Mouse (Mus musculus) hindbrain, postnatal 0 days (tissue): ENCODE data around the gene Ppp1r3a. TPM values are rescaled to one million over a fixed set of nuclear protein-coding genes. Genes with fewer than 3 reads are reported as not detected.

ENCODE experiments used
- ATAC-seq: fragments of 200-750 bp; cut with Nextera tagmentation; 2 replicates; pipeline ENCODE4 v1.8.0; 2017; ENCODE audit warnings: mild to moderate bottlenecking, moderate TSS enrichment, moderate library complexity
- DNase-seq: peaks from one replicate; pipeline ENCODE4 v3.0.0-alpha.2; 2015; ENCODE audit warnings: low spot score
- H3K27ac ChIP-seq: fragments of 300-500 bp; sonication (generic); 2 replicates; pipeline ENCODE4 v1.5.1; 2014; ENCODE audit warnings: mild to moderate bottlenecking
- H3K27me3 ChIP-seq: fragments of 300-500 bp; sonication (generic); 2 replicates; pipeline ENCODE4 v1.6.1; 2014; ENCODE audit warnings: low read length, mixed read lengths; ENCODE audit not compliant: insufficient read depth
- H3K36me3 ChIP-seq: fragments of 300-500 bp; sonication (generic); 2 replicates; pipeline ENCODE4 v1.6.1; 2014; ENCODE audit warnings: low read length, mixed read lengths; ENCODE audit not compliant: insufficient read depth
- H3K4me1 ChIP-seq: fragments of 300-500 bp; sonication (generic); 2 replicates; pipeline ENCODE4 v1.6.1; 2014; ENCODE audit warnings: antibody characterized with exemption, low read length, mixed read lengths; ENCODE audit not compliant: insufficient read depth
- H3K4me2 ChIP-seq: fragments of 300-500 bp; sonication (generic); 2 replicates; pipeline ENCODE4 v1.6.1; 2014; ENCODE audit warnings: low read depth, mild to moderate bottlenecking, low read length, moderate library complexity, mixed read lengths
- H3K4me3 ChIP-seq: fragments of 300-500 bp; sonication (generic); 2 replicates; pipeline ENCODE4 v1.5.1; 2014; ENCODE audit warnings: low read length
- H3K9ac ChIP-seq: fragments of 300-500 bp; sonication (generic); replicated peaks from 2 replicates; pipeline ENCODE4 v1.6.1; 2014; ENCODE audit warnings: mild to moderate bottlenecking, low read length, moderate library complexity, mixed read lengths
- H3K9me3 ChIP-seq: fragments of 300-500 bp; sonication (generic); 2 replicates; pipeline ENCODE4 v1.6.1; 2016; ENCODE audit warnings: low read length, mixed read lengths
- CTCF ChIP-seq: IDR thresholded peaks from 2 replicates; pipeline ENCODE4 v1.5.1; 2016; ENCODE audit warnings: antibody characterized with exemption, control low read depth, low read depth
- WGBS: fragments of 180-500 bp; shearing (Covaris S2); extraction: QIAGEN DNeasy Blood & Tissue Kit; methylation state at CpG from one replicate; pipeline ENCODE4 v1.1.7; 2014; 5-methylcytosine and 5-hydroxymethylcytosine counted together
- polyA plus RNA-seq: library from polyadenylated mRNA; unstranded; fragments of >200 nt; fragmentation: Nextera tagmentation; extraction: Ambion mirVana; gene quantifications from 2 replicates; pipeline ENCODE4 v1.2.1, GENCODE M21; 2015
- total RNA-seq: library from RNA; depleted of rRNA; stranded (reverse); fragments of >200 nt; gene quantifications from 2 replicates; pipeline ENCODE4 v1.2.3, GENCODE M21; 2014

Gene Ppp1r3a
- total and polyA plus RNA-seq, 2 experiments from 2014 or later, result 0.04 TPM; not detected in 1

DNA sequence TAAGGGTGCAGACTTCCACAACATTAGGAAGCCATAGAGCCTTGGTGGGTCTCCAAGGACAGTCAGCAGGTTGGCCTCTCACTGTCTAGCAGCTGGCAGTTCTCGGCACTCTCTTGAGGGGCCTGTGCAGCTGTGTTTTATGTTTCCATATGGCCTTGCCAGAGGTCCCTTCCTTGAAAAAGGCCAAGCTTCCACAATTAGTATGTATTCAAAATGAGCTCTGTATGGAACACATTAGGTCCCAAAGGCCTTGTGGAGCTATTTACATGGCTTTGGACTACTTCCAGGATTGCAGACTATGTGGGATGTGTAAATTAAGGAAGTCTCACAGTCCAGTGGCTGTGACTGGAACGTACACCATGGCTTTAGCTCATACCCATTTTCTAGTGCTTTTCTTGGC lies 8.1 kb downstream of the Ppp1r3a start:
- no peak for TF ChIP-seq CTCF
- no peaks in the 10 kb centered on the region for H3K9me3 ChIP-seq
- H3K27ac ChIP-seq, result no peak overlapping the region
- DNase-seq (no peak), ATAC-seq (no peak)
- H3K4me1 ChIP-seq, result no peaks in the 10 kb centered on the region
- no peak overlapping the region for H3K9ac ChIP-seq
- no peaks in the 10 kb centered on the region for H3K27me3 ChIP-seq
- WGBS, result 57% methylated on average over 2 of the region's 2 CpGs
- no peak overlapping the region for H3K4me3 ChIP-seq
- no peak overlapping the region for H3K4me2 ChIP-seq
- H3K36me3 ChIP-seq, result no peaks in the 10 kb centered on the region

DNA sequence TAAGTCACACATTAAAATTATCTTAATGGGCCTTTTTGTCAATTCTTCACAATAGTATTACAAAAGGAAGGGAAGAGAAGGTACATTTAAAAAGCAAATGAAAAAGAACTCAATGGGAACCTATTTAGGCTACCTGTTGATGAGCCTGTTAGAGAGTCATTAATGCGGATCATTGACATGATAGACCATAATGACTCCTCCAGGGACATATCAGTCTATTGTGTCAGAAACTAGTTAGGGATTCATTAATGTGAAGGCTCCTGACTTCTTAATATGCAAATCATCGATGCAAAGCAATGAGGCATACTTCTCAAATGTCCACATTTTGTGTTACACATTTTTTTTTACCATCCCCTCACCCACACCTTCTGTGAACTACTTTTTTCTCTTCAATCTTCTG lies 19.1 kb downstream of the Ppp1r3a start:
- Histone ChIP-seq H3K9me3 (no peaks in the 10 kb centered on the region), H3K27ac (no peak overlapping the region)
- 60% methylated on average over 2 of the region's 2 CpGs for WGBS

DNA sequence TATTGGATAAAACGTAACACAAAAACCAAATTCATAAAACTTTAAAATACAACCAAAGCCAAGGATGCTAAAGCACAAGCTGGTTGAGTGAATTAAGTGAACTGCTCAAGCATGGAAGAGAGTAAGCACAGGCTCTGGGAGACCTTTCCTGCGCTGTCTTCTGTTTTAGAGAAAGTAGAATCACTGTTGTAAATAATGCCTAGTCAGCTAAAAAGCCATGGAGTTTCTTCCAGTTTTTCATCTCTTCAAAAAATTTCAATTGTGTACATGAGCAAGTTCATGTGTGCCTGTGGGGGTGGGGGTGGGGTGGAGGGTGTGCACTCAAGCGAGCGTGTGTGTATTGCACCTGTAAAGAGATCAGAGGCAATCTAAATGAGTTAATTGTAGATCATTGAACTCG lies 24.1 kb downstream of the Ppp1r3a start:
- no peaks in the 10 kb centered on the region for H3K9me3 ChIP-seq
- H3K4me1 ChIP-seq, result no peaks in the 10 kb centered on the region
- no peak for TF ChIP-seq CTCF
- H3K36me3 ChIP-seq, result no peaks in the 10 kb centered on the region
- 84% methylated on average over 5 of the region's 5 CpGs for WGBS
- DNase-seq (no peak), ATAC-seq (no peak)
- H3K27me3 ChIP-seq, result no peaks in the 10 kb centered on the region
- H3K27ac ChIP-seq, result no peak overlapping the region
- H3K4me2 ChIP-seq, result no peak overlapping the region
- H3K4me3 ChIP-seq, result no peak overlapping the region
- H3K9ac ChIP-seq, result no peak overlapping the region

More for the DNA sequence above, 19.1 kb downstream of the Ppp1r3a start:
- Histone ChIP-seq H3K4me1 (no peaks in the 10 kb centered on the region), H3K4me2 (no peak overlapping the region), H3K4me3 (no peak overlapping the region), H3K9ac (no peak overlapping the region), H3K36me3 (no peaks in the 10 kb centered on the region), H3K27me3 (no peaks in the 10 kb centered on the region)
- ATAC-seq (no peak), DNase-seq (no peak)
- no peak for TF ChIP-seq CTCF

DNA sequence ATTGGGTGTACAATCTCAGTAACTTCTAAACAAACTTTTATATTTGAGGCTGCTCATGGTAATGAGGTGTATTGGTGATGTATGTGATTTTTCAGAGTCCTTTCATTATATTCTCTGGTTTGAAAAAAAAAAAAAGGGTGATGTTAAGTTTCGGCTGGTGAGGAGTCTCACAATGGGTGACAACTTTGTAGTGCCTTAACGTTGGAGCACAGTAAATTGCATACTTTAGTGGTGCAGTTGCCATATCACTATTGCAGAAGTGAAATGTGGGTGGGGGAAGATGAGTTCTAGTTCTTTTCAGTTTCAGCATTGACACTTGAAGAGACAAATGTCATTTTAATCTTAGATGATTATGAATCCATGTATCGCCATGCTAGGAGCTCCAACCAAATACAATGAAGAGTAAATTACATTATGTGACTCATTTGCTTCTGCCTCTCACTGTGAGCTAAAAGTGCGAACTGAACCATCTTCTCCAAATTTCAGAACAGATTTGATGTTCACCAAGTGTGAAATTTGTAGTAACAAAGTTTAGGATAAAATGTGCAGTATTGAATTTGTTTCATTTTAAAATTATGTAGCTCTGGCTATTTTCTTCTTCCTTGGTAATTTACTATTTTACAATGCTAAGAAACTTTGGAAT lies 34.2 kb downstream of the Ppp1r3a start:
- Histone ChIP-seq H3K27me3 (no peaks in the 10 kb centered on the region), H3K9me3 (no peaks in the 10 kb centered on the region), H3K9ac (no peak overlapping the region), H3K36me3 (no peaks in the 10 kb centered on the region), H3K4me1 (no peaks in the 10 kb centered on the region), H3K27ac (no peak overlapping the region), H3K4me2 (no peak overlapping the region), H3K4me3 (no peak overlapping the region)
- DNase-seq (no peak), ATAC-seq (no peak)
- no peak for TF ChIP-seq CTCF
- 59% methylated on average over 4 of the region's 4 CpGs for WGBS

DNA sequence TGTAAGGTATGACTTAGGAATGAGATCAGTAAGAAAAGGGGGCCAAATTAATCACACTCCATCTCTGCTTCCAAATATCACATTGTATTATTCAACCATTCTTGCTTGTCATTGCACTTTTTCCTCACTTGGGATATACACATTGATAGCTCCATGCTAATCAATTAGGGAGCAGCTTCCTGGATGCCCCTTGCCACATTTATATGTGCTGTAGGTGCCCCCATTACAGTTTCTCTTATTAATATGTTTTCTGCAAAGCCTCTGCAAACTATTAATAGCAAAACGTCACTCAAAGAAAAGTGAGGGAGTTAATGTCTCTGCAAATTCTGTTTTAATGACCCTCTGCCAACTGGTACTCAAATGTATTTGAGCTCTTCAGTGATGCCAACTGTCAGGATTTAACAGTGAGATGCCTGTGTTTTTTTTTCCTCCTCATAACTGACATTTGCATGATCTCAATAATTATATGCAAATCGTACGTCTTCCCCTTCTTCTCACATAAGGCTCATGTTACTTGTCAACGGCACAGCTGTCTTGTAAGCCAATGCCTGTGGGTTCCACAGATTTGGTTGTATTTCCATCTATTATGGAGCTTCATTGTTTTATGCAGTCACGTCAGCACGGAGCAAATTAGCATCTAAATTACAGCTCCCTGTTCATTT lies 34.8 kb downstream of the Ppp1r3a start:
- H3K9ac ChIP-seq, result no peak overlapping the region
- DNase-seq (no peak), ATAC-seq (no peak)
- H3K36me3 ChIP-seq, result no peaks in the 10 kb centered on the region
- WGBS, result 33% methylated on average over 6 of the region's 6 CpGs
- no peak overlapping the region for H3K4me2 ChIP-seq
- no peaks in the 10 kb centered on the region for H3K9me3 ChIP-seq
- TF ChIP-seq CTCF, result no peak
- H3K27ac ChIP-seq, result no peak overlapping the region
- H3K27me3 ChIP-seq, result no peaks in the 10 kb centered on the region
- H3K4me1 ChIP-seq, result no peaks in the 10 kb centered on the region
- no peak overlapping the region for H3K4me3 ChIP-seq

DNA sequence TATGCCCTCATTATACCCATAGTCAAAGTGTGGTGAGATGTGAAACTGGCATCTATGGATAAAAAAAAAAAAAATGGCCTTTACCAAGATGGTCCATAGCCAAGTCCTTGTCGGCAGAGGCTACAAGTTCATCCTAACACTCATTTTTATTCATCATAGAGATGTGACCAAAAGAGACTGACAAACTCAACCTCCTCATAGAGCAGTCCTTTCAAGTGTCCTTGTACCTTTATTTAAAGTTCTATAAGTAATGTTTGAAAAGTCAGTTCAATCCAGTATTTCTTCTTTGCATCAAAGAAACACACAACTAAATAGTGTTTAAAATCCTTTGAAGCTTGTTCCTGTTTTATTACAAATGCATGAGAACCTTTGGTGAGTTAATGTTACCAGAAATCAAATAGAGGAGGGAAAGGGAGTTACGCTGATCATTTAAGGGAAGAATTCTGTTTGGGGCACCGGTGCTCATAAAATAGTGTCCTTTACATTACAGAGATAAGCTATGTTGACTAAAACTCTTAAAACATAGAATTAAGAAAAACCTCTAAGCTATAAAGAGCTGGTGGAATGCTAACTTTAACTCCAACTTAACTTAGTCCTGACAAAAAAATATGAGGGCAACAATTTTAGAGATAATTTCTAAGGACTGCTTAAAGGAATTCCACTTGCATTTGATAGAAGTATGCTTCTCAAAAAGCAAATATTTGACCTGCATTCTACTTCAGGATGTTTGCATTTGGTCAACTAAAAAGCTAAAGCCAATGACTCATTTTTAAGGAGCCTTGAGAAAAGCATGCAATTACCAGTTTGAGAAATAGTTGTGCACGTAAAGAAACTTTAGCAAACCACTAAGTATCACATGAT lies 39.7 kb downstream of the Ppp1r3a start:
- WGBS, result 91% methylated on average over 4 of the region's 4 CpGs

More for the DNA sequence above, 39.7 kb downstream of the Ppp1r3a start:
- Histone ChIP-seq H3K9ac (no peak overlapping the region), H3K4me1 (no peaks in the 10 kb centered on the region), H3K4me3 (no peak overlapping the region), H3K4me2 (no peak overlapping the region), H3K36me3 (no peaks in the 10 kb centered on the region), H3K27me3 (no peaks in the 10 kb centered on the region), H3K9me3 (no peaks in the 10 kb centered on the region), H3K27ac (no peak overlapping the region)
- TF ChIP-seq CTCF, result no peak
- DNase-seq, result no peak
- ATAC-seq, result no peak
